Mouse (Mus musculus): ENCODE results near the gene Mpi.

- no peak for TF ChIP-seq MAFK (IDR thresholded peaks at IDR 0.05; ENCODE audit: insufficient read depth, low read depth, low read length)
- peak; percentile 75; the same call in 1 of the 2 replicates for TF ChIP-seq HCFC1 (IDR thresholded peaks at IDR 0.05; ENCODE audit: borderline replicate concordance, insufficient read depth, low read length)
- TF ChIP-seq CHD2 (IDR thresholded peaks at IDR 0.05; ENCODE audit: low read depth, low read length), result no peak
- no peak for TF ChIP-seq ZC3H11A (IDR thresholded peaks at IDR 0.05; ENCODE audit: borderline replicate concordance, low read depth, low read length)
- no peak for TF ChIP-seq ZNF384 (IDR thresholded peaks at IDR 0.05; ENCODE audit: low read depth, low read length)
Observed at GRCm38 (mm10) chr9:57521056-57521911, 31.3 kb downstream of the Mpi start, which contains the start of gene Cox5a.

Data from ES-E14 (cell line).